Mouse (Mus musculus): ENCODE measurements at regions not wholly inside any gene's neighbourhood (a gene's known extent, or its start where the extent isn't known, plus 50 kb on each side); places are given as distances from the start of the nearest gene placed in this dataset.

GRCm38 (mm10) chr14:89242159-89242558 is 771.0 kb upstream of the Pcdh20 start:
- H3K4me1 ChIP-seq (ENCODE audit: control insufficient read depth, insufficient read depth, low read length) = no peaks in the 10 kb centered on the region
- no peak overlapping the region for H3K9ac ChIP-seq (ENCODE audit: low read depth, poor library complexity, severe bottlenecking)

DNA sequence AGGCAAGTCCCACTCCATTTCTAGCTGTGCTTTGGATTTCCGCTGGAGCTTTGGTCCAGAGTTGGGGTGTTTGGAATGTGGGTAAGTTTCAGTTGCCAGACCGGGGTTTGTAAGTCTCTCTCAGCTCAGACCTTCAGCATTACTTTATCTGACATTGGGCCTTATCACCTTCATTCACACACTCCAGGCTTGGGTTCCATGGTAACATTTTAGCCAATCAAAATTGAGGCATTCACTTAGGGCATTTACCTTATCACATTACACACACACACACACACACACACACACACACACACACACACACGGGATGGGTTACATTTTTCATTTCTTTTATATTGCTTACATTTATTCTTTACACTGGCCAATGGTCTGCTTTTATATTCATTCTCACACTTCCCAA is 765.3 kb upstream of the Pcdh20 start:
- no peaks in the 10 kb centered on the region for H3K4me1 ChIP-seq (ENCODE audit: control insufficient read depth, insufficient read depth, low read length)
- H3K9me3 ChIP-seq (replicated peaks; ENCODE audit: control insufficient read depth, insufficient read depth, low read length, poor library complexity, severe bottlenecking) = no peaks in the 10 kb centered on the region
- H3K4me3 ChIP-seq (ENCODE audit: low read depth, low read length) = no peak overlapping the region
- H3K27me3 ChIP-seq (ENCODE audit: control insufficient read depth, insufficient read depth, low read length, poor library complexity, severe bottlenecking) = no peaks in the 10 kb centered on the region
- H3K27ac ChIP-seq (ENCODE audit: insufficient read depth, low read length) = no peak overlapping the region
- H3K9ac ChIP-seq (ENCODE audit: low read depth, poor library complexity, severe bottlenecking) = no peak overlapping the region
- H3K36me3 ChIP-seq (ENCODE audit: control insufficient read depth, insufficient read depth, low read length, poor library complexity, severe bottlenecking) = no peaks in the 10 kb centered on the region
- TF ChIP-seq CTCF (IDR thresholded peaks at IDR 0.05; ENCODE audit: low read depth, low read length) (no peak), EP300 (IDR thresholded peaks at IDR 0.05; ENCODE audit: insufficient read depth, low read depth, low read length) (no peak), POLR2A (IDR thresholded peaks at IDR 0.05; ENCODE audit: insufficient read depth, low read length) (no peak)

More at GRCm38 (mm10) chr14:89242159-89242558, 771.0 kb upstream of the Pcdh20 start:
- Histone ChIP-seq H3K9me3 (replicated peaks; ENCODE audit: control insufficient read depth, insufficient read depth, low read length, poor library complexity, severe bottlenecking) (no peaks in the 10 kb centered on the region), H3K27ac (ENCODE audit: insufficient read depth, low read length) (no peak overlapping the region), H3K27me3 (ENCODE audit: control insufficient read depth, insufficient read depth, low read length, poor library complexity, severe bottlenecking) (no peaks in the 10 kb centered on the region), H3K36me3 (ENCODE audit: control insufficient read depth, insufficient read depth, low read length, poor library complexity, severe bottlenecking) (no peaks in the 10 kb centered on the region), H3K4me3 (ENCODE audit: low read depth, low read length) (no peak overlapping the region)
- no peak for TF ChIP-seq EP300 (IDR thresholded peaks at IDR 0.05; ENCODE audit: insufficient read depth, low read depth, low read length)
- no peak for TF ChIP-seq CTCF (IDR thresholded peaks at IDR 0.05; ENCODE audit: low read depth, low read length)
- TF ChIP-seq POLR2A (IDR thresholded peaks at IDR 0.05; ENCODE audit: insufficient read depth, low read length) = no peak

DNA sequence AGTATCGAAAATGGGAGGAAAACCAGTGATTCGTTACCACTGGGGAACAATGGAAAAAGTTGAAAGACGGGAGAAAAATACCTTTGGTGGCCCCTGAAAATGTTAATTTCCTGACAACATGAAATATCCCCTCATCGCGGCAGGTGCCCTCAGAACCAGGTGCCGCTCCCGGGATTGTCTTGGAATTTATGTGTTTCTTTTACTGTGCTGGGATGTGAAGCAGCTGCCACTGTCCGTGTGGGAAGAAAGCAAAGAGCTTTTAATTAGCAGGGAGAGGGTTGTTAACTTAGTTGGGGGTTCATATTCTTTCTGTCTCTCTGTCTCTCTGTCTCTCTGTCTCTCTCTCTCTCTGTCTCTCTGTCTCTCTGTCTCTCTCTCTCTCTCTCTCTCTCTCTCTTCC is 759.3 kb upstream of the Pcdh20 start:
- H3K9ac ChIP-seq (ENCODE audit: low read depth, poor library complexity, severe bottlenecking) = no peak overlapping the region
- no peak for TF ChIP-seq EP300 (IDR thresholded peaks at IDR 0.05; ENCODE audit: insufficient read depth, low read depth, low read length)
- no peak for TF ChIP-seq CTCF (IDR thresholded peaks at IDR 0.05; ENCODE audit: low read depth, low read length)
- TF ChIP-seq POLR2A (IDR thresholded peaks at IDR 0.05; ENCODE audit: insufficient read depth, low read length) = no peak
- H3K4me3 ChIP-seq (ENCODE audit: low read depth, low read length) = no peak overlapping the region
- no peaks in the 10 kb centered on the region for H3K27me3 ChIP-seq (ENCODE audit: control insufficient read depth, insufficient read depth, low read length, poor library complexity, severe bottlenecking)
- no peaks in the 10 kb centered on the region for H3K9me3 ChIP-seq (replicated peaks; ENCODE audit: control insufficient read depth, insufficient read depth, low read length, poor library complexity, severe bottlenecking)
- no peak overlapping the region for H3K27ac ChIP-seq (ENCODE audit: insufficient read depth, low read length)
- no peaks in the 10 kb centered on the region for H3K36me3 ChIP-seq (ENCODE audit: control insufficient read depth, insufficient read depth, low read length, poor library complexity, severe bottlenecking)
- H3K4me1 ChIP-seq (ENCODE audit: control insufficient read depth, insufficient read depth, low read length) = no peaks in the 10 kb centered on the region

DNA sequence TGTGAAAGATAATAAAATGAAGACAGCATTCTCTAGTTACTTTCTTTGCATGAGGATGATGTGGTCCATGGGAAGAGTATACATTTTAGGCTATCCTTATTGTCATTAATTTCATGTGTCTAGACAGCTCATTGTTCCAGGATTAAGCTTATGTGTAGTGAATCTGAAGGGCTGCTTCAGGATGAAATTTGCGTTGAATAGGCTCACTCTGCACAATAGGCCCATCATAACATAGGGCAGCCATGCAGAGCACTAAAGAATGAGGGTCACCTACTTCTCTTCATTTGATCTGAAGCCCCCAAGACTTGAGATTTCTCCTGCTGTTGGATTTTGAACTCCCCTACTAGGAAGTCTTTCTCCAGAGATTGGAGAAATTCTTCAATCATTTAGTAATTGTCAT is 746.2 kb upstream of the Pcdh20 start:
- H3K36me3 ChIP-seq (ENCODE audit: control insufficient read depth, insufficient read depth, low read length, poor library complexity, severe bottlenecking) = no peaks in the 10 kb centered on the region
- TF ChIP-seq CTCF (IDR thresholded peaks at IDR 0.05; ENCODE audit: low read depth, low read length) (no peak), EP300 (IDR thresholded peaks at IDR 0.05; ENCODE audit: insufficient read depth, low read depth, low read length) (no peak), POLR2A (IDR thresholded peaks at IDR 0.05; ENCODE audit: insufficient read depth, low read length) (no peak)

GRCm38 (mm10) chr14:89181386-89181979 is 710.3 kb upstream of the Pcdh20 start:
- Histone ChIP-seq H3K27me3 (ENCODE audit: control insufficient read depth, insufficient read depth, low read length, poor library complexity, severe bottlenecking) (no peaks in the 10 kb centered on the region; the same call in 1 of the 2 replicates), H3K4me3 (ENCODE audit: low read depth, low read length) (no peak overlapping the region), H3K27ac (ENCODE audit: insufficient read depth, low read length) (no peak overlapping the region), H3K9ac (ENCODE audit: low read depth, poor library complexity, severe bottlenecking) (no peak overlapping the region), H3K9me3 (replicated peaks; ENCODE audit: control insufficient read depth, insufficient read depth, low read length, poor library complexity, severe bottlenecking) (no peaks in the 10 kb centered on the region), H3K36me3 (ENCODE audit: control insufficient read depth, insufficient read depth, low read length, poor library complexity, severe bottlenecking) (no peaks in the 10 kb centered on the region), H3K4me1 (ENCODE audit: control insufficient read depth, insufficient read depth, low read length) (no peaks in the 10 kb centered on the region)
- TF ChIP-seq CTCF (IDR thresholded peaks at IDR 0.05; ENCODE audit: low read depth, low read length) (peak; percentile 3), POLR2A (IDR thresholded peaks at IDR 0.05; ENCODE audit: insufficient read depth, low read length) (no peak)

More for the DNA sequence above, 746.2 kb upstream of the Pcdh20 start:
- Histone ChIP-seq H3K4me1 (ENCODE audit: control insufficient read depth, insufficient read depth, low read length) (no peaks in the 10 kb centered on the region), H3K27ac (ENCODE audit: insufficient read depth, low read length) (no peak overlapping the region), H3K9ac (ENCODE audit: low read depth, poor library complexity, severe bottlenecking) (no peak overlapping the region), H3K27me3 (ENCODE audit: control insufficient read depth, insufficient read depth, low read length, poor library complexity, severe bottlenecking) (no peaks in the 10 kb centered on the region), H3K4me3 (ENCODE audit: low read depth, low read length) (no peak overlapping the region), H3K9me3 (replicated peaks; ENCODE audit: control insufficient read depth, insufficient read depth, low read length, poor library complexity, severe bottlenecking) (no peaks in the 10 kb centered on the region)

DNA sequence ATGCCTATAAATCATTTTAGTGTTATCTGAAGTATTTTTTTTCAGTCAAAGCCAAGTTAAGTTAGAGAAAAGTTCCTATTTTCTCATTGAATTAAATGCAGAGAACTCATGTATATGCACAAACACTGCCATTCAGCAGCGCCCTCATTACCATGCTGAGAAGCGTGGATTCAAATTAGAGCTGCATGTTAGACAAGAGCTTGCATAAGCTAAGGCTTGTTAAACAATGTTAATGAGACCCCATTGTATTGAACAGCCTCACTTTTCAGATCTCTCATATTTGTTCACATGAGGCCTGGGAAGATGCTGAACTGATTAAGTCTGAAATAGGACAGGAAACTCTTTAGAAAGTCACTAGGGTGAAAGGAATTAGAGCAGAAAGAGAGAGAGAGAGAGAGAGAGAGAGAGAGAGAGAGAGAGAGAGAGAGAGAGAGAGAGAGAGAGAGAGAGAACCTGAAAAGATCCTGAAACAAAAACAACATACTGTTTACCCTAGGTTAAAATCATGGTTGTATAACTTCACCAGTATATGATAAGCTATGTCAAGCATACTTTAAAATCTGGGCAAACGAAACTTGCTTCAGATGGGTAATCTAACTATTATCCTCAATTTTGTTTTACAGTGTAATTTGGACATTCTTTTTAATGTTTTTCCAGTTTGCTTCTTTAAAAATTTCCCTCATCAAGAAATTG is 671.9 kb upstream of the Pcdh20 start:
- Histone ChIP-seq H3K4me3 (ENCODE audit: low read depth, low read length) (no peak overlapping the region), H3K9me3 (replicated peaks; ENCODE audit: control insufficient read depth, insufficient read depth, low read length, poor library complexity, severe bottlenecking) (no peaks in the 10 kb centered on the region), H3K27ac (ENCODE audit: insufficient read depth, low read length) (no peak overlapping the region), H3K4me1 (ENCODE audit: control insufficient read depth, insufficient read depth, low read length) (no peaks in the 10 kb centered on the region), H3K36me3 (ENCODE audit: control insufficient read depth, insufficient read depth, low read length, poor library complexity, severe bottlenecking) (no peaks in the 10 kb centered on the region), H3K27me3 (ENCODE audit: control insufficient read depth, insufficient read depth, low read length, poor library complexity, severe bottlenecking) (no peaks in the 10 kb centered on the region), H3K9ac (ENCODE audit: low read depth, poor library complexity, severe bottlenecking) (no peak overlapping the region)
- no peak for TF ChIP-seq CTCF (IDR thresholded peaks at IDR 0.05; ENCODE audit: low read depth, low read length)
- TF ChIP-seq POLR2A (IDR thresholded peaks at IDR 0.05; ENCODE audit: insufficient read depth, low read length) = no peak
- no peak for TF ChIP-seq EP300 (IDR thresholded peaks at IDR 0.05; ENCODE audit: insufficient read depth, low read depth, low read length)

Data from ES-Bruce4 (cell line).